Mouse (Mus musculus) kidney, embryonic 16.5 days (tissue): ENCODE data around the gene Rtkn. TPM values are rescaled to one million over a fixed set of nuclear protein-coding genes. Genes with fewer than 3 reads are reported as not detected.

Source experiments
- ATAC-seq: fragments of 200-750 bp; cut with Nextera tagmentation; 2 replicates; pipeline ENCODE4 v1.8.0; 2017; ENCODE audit warnings: moderate TSS enrichment; ENCODE audit not compliant: low FRiP score, low TSS enrichment
- H3K27ac ChIP-seq: fragments of 300-500 bp; sonication (generic); 2 replicates; pipeline ENCODE4 v1.5.1; 2014; ENCODE audit warnings: low read length
- H3K27me3 ChIP-seq: fragments of 300-500 bp; sonication (generic); 2 replicates; pipeline ENCODE4 v1.6.1; 2014; ENCODE audit warnings: low read length, control low read depth, mixed read lengths; ENCODE audit not compliant: insufficient read depth
- H3K36me3 ChIP-seq: fragments of 300-500 bp; sonication (generic); 2 replicates; pipeline ENCODE4 v1.6.1; 2014; ENCODE audit warnings: low read length, control low read depth, mixed read lengths; ENCODE audit not compliant: insufficient read depth
- H3K4me1 ChIP-seq: fragments of 300-500 bp; sonication (generic); 2 replicates; pipeline ENCODE4 v1.6.1; 2014; ENCODE audit warnings: low read length, control low read depth, mixed read lengths; ENCODE audit not compliant: insufficient read depth
- H3K4me2 ChIP-seq: fragments of 300-500 bp; sonication (generic); replicated peaks from 2 replicates; pipeline ENCODE4 v1.6.1; 2014; ENCODE audit warnings: low read depth, low read length
- H3K4me3 ChIP-seq: fragments of 300-500 bp; sonication (generic); 2 replicates; pipeline ENCODE4 v1.5.1; 2014; ENCODE audit warnings: mild to moderate bottlenecking, low read length
- H3K9ac ChIP-seq: fragments of 300-500 bp; sonication (generic); replicated peaks from 2 replicates; pipeline ENCODE4 v1.6.1; 2014; ENCODE audit warnings: low read length
- H3K9me3 ChIP-seq: fragments of 300-500 bp; sonication (generic); 2 replicates; pipeline ENCODE4 v1.6.1; 2016; ENCODE audit warnings: low read length, control low read depth
- WGBS: fragments of 180-500 bp; shearing (Covaris S2); extraction: QIAGEN DNeasy Blood & Tissue Kit; methylation state at CpG from one replicate; pipeline ENCODE4 v1.1.7; 2014; 5-methylcytosine and 5-hydroxymethylcytosine counted together
- polyA plus RNA-seq: library from polyadenylated mRNA; unstranded; fragments of >200 nt; fragmentation: Nextera tagmentation; extraction: Ambion mirVana; gene quantifications from 2 replicates; pipeline ENCODE4 v1.2.1, GENCODE M21; 2015

Gene Rtkn
- polyA plus RNA-seq, 1 experiment from 2014 or later = 43.9 TPM

DNA sequence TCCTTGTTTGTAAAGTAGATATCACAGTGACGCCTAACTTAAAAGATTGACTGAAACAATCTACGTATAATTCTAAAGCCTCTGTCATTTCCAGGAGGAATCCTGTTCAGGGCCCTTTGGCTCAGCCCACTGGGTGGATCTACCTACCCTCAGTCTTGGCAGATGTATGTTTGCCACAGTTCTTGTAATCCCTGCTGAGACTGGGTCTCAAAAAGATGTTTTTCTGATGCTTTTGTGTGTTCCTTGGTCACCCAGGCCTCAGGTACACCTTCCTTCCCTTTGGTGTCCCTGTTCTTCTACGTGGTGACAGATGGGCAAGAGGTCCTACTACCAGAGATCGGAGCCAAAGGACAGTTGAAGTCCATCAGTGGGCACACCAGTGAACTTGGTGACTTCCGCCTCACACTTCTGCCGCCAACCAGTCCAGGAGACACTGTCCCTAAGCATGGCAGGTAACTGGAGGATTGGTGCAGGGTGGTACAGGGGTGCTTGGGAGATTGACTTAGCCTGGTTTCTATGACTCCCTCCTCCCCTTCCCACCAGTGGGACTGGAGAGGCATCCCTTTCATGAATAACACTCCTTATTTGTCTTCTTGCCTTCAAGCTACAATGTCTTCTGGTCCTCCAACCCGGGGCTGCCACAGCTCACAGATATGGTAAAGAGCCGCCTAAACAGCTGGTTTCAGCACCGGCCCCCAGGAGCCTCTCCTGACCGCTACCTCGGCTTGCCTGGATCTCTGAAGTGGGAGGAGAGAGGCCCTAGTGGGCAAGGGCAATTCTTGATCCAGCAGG, 18.7 kb upstream of the Rtkn start:
- H3K4me2 ChIP-seq = peak overlapping the region; percentile 90
- peak overlapping the region; percentile 72 for H3K4me3 ChIP-seq
- WGBS = 62% methylated on average over 11 of the region's 11 CpGs
- H3K27ac ChIP-seq = 0 out of 2 replicates have a peak overlapping the region, but pooled peaks have one; percentile 21
- H3K27me3 ChIP-seq = no peaks in the 10 kb centered on the region
- peaks cover 41% of the 10 kb centered on the region for H3K4me1 ChIP-seq
- peak overlapping the region; percentile 69 for H3K9ac ChIP-seq
- no peak for ATAC-seq
- peaks cover 17% of the 10 kb centered on the region for H3K36me3 ChIP-seq
- H3K9me3 ChIP-seq = no peaks in the 10 kb centered on the region

DNA sequence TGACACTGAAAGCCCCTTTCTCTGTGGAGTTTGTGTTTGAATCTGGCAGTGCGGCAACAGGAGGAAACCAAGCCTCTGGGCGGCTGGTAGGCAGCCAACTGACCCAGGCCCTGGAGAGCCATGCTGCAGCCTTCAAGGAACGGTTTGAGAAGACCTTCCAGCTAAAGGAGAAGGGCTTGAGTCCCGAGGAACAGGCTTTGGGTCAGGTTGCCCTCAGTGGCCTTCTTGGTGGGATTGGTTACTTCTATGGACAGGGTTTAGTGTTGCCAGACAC, 18.2 kb upstream of the Rtkn start:
- 0 out of 2 replicates have a peak overlapping the region, but pooled peaks have one; percentile 69 for H3K9ac ChIP-seq
- ATAC-seq = no peak
- no peaks in the 10 kb centered on the region for H3K9me3 ChIP-seq
- no peak overlapping the region for H3K27ac ChIP-seq
- H3K4me1 ChIP-seq = peaks cover 43% of the 10 kb centered on the region
- no peaks in the 10 kb centered on the region for H3K27me3 ChIP-seq
- H3K36me3 ChIP-seq = peaks cover 17% of the 10 kb centered on the region
- no peak overlapping the region for H3K4me2 ChIP-seq
- no peak overlapping the region for H3K4me3 ChIP-seq
- WGBS = 82% methylated on average over 4 of the region's 4 CpGs

DNA sequence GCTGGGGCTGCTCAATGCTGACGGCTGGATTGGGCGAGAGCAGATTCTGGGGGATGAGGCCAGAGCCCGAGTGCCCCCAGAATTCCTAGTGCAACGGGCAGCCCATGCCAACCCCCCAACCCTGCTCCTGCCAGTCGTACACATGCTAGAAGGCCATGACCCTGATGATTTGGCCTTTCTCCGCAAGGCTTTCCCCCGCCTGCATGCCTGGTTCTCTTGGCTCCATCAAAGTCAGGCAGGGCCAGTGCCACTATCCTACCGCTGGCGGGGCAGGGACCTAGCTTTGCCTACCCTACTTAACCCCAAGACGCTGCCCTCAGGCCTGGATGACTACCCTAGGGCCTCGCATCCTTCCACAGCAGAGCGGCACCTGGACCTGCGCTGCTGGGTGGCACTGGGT, 17.6 kb upstream of the Rtkn start:
- peaks cover 48% of the 10 kb centered on the region for H3K4me1 ChIP-seq
- 87% methylated on average over 13 of the region's 13 CpGs for WGBS
- H3K36me3 ChIP-seq = peaks cover 17% of the 10 kb centered on the region
- no peaks in the 10 kb centered on the region for H3K9me3 ChIP-seq
- H3K4me2 ChIP-seq = no peak overlapping the region
- H3K27ac ChIP-seq = no peak overlapping the region; the same call in 1 of the 2 replicates
- H3K9ac ChIP-seq = no peak overlapping the region; the same call in 1 of the 2 replicates
- H3K27me3 ChIP-seq = no peaks in the 10 kb centered on the region
- no peak overlapping the region for H3K4me3 ChIP-seq
- ATAC-seq = no peak

DNA sequence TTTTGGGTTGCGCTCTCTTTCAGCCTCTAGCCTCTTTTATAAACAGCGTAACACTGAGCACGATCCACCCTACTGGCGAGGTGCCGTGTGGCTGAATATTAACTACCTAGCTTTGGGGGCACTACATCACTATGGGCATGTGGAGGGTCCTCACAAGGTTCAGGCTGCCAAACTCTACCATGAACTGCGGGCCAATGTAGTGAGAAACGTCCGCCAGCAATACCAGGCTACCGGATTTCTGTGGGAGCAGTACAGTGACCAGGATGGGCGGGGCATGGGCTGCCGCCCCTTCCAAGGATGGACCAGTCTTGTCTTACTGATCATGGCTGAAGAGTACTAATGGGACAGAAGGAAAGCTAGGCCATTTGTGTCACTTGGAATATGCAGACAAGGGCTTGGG, 16.9 kb upstream of the Rtkn start:
- Histone ChIP-seq H3K27ac (no peak overlapping the region), H3K27me3 (no peaks in the 10 kb centered on the region), H3K4me3 (no peak overlapping the region), H3K36me3 (peaks cover 20% of the 10 kb centered on the region), H3K4me1 (peaks cover 55% of the 10 kb centered on the region), H3K9me3 (no peaks in the 10 kb centered on the region), H3K4me2 (no peak overlapping the region), H3K9ac (no peak overlapping the region)
- 82% methylated on average over 11 of the region's 11 CpGs for WGBS
- no peak for ATAC-seq

DNA sequence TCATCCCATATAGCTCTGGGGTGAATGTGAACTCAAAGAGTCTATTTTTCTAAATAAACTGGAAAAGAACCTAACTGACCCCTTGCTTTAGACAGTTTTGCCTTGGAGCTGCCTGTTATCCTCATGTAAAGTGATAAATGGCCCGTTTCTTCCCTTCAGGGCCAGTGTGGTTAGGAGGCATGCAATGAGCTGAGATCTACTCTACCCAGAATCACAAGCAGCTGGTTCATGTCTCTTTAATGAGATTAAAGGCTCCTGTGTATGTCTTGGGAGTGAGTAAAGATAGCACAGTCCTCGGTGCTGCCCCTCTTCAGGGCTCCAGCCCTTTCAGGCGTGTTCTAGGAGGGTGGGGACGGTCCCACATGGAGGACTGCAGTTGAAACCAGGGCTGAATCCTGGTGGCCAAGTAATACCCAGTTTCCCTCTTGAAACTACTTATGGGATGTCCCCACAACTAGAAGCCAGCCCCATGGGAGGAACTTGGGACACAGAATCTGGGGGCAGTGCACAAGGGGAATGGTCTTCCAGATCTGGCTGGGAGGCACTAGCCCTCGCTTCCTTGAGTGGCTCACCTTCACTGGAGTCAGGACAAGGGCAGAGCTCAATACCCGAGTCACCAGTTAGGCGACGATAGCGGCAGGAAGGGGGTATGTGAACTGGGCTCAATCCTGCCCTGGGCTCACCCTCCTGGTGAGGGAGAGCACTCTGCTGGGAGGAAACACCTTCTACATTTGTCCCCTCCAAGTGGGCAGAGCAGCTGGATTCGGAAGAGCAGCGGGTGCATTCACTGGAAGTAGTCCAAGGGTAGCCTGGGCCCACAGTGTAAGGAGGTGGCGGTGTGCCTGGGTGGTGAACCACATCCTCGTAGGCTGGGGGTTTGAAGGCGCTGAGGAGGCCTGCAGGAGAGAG, 16.2 kb upstream of the Rtkn start:
- 61% methylated on average over 14 of the region's 14 CpGs for WGBS

DNA sequence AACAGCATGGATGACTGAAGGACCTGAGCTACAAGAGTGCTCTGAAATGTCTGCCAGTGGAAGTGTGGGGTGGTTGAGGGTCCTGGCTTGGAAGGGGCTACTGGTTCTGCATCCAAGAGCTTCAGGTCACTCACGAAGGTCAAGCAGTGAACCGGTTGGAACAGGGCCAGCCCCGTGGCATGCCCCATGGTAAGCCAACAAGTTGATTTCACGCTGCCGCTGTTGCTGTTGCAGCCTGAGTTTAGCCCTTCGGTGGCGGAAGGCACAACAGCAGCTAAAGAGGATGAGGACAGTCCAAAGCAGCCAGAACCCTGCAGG, 15.6 kb upstream of the Rtkn start:
- ATAC-seq = no peak
- Histone ChIP-seq H3K4me3 (peak overlapping the region; percentile 76), H3K4me1 (peaks cover 63% of the 10 kb centered on the region)

More for the DNA sequence above, 16.2 kb upstream of the Rtkn start:
- Histone ChIP-seq H3K4me2 (peak overlapping the region; percentile 87; the same call in 1 of the 2 replicates), H3K9ac (peak overlapping the region; percentile 82), H3K27ac (peak overlapping the region; percentile 45), H3K4me1 (peaks cover 62% of the 10 kb centered on the region), H3K36me3 (peaks cover 20% of the 10 kb centered on the region), H3K4me3 (no peak overlapping the region), H3K9me3 (no peaks in the 10 kb centered on the region), H3K27me3 (no peaks in the 10 kb centered on the region)
- ATAC-seq = no peak

DNA sequence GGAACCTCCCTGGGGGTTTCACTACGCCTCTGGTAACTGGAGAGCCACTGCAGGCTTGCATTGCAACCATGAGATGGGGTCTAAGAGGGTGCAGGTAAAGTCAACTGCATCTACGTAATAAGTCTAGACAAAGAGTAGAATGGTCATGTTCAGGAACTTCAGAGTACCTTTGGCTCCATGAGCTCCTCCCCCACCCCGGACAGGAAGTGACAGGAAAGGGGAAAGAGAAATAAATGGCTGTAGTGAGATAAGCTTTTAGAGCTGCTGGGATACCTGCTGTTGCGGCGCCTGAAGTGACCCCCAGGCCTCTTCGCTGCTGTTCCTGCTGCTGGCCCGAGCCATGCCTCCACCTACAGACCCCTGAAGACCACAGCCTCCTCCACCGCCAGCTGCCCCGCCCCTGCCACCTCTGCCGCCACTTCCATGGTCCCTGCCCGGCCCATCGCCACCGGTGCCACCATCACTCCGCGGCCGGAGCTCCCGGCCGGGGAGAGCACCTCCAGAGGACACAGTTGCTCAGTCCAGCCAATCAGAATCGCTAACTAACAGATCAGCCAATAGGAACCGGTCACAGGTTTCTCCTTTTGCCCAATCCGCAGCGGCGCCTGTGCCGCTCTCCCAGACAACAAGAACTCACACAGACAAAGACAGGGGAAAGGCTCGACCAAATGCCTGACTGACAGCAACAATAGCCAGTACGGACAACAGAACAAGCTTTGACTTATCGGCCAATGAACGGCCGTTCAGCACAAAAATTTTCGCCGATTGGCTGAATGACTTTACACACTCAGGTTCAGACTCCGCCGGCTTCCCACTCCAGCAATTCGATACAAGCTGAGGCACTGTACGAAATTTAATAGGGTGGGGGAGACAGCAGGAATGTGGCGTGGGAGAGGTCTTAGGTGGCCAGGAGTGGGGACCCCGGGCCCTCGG, 14.1 kb upstream of the Rtkn start, which contains the start of gene Wbp1:
TSS of gene Wbp1 (minus strand) at position 630 of the 933 bp plus-strand sequence.
- peaks cover 63% of the 10 kb centered on the region for H3K4me1 ChIP-seq

More for the DNA sequence above, 15.6 kb upstream of the Rtkn start:
- Histone ChIP-seq H3K9me3 (no peaks in the 10 kb centered on the region), H3K4me2 (peak overlapping the region; percentile 87), H3K9ac (peak overlapping the region; percentile 82), H3K36me3 (peaks cover 20% of the 10 kb centered on the region), H3K27me3 (no peaks in the 10 kb centered on the region), H3K27ac (peak overlapping the region; percentile 45)
- 65% methylated on average over 7 of the region's 7 CpGs for WGBS

DNA sequence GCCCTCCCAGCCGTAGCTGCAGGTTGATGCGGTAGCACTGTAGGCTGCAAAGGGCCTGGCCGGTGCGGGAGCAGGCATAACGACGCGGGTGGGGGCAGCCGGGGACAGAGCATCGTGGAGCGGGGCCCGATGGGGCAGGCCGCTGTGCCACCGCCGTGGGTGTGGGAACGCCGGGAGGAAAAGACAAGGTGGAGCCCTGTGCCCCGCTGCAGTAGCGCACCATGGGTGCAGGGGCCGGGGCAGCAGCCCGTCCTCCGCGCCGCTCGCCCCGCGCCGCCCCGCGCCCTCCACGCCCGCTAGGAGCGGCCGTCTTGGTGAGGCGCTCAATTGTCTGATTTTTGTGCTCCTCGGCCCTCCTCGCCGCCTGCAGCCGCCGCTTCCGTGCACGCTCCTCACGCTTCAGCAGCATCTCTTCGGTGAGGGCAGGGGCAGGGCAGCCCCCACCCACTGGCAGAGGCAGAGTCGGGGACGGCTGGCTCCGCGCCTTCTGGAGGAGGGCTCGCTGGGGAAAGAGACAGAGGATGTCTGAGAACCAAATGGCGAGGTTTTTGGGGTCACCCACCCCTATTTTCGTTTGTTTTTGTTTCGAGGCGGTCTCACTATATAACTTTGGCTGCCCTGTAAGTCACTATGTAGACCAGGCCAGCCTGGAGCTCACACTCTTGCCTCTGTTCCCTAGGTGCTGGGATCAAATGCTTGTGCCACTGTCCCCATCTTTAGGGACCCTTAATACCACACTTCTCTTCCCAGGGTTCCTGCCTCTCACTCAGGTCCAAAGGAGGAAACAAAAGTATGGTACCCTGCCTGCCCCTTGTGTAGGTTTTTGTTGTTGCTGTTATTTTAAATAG, 13.2 kb upstream of the Rtkn start:
- Histone ChIP-seq H3K9me3 (no peaks in the 10 kb centered on the region), H3K27me3 (no peaks in the 10 kb centered on the region), H3K9ac (peak overlapping the region; percentile 91), H3K27ac (peak overlapping the region; percentile 98), H3K4me3 (peak overlapping the region; percentile 76), H3K36me3 (peaks cover 20% of the 10 kb centered on the region), H3K4me1 (peaks cover 55% of the 10 kb centered on the region), H3K4me2 (peak overlapping the region; percentile 91)
- WGBS = under 1% methylated on average over 43 of the region's 52 CpGs
- no peak; the same call in 1 of the 2 replicates for ATAC-seq

More for the DNA sequence above, 14.1 kb upstream of the Rtkn start, which contains the start of gene Wbp1:
- Histone ChIP-seq H3K4me2 (peak within 1 kb of the TSS; percentile 91), H3K4me3 (peak within 1 kb of the TSS; percentile 76), H3K9me3 (no peaks in the 10 kb centered on the region), H3K9ac (peak within 1 kb of the TSS; percentile 91), H3K27me3 (no peaks in the 10 kb centered on the region), H3K27ac (peak within 1 kb of the TSS; percentile 98), H3K36me3 (peaks cover 20% of the 10 kb centered on the region)
- WGBS = under 1% methylated on average over 38 of the region's 38 CpGs
- ATAC-seq = peak; percentile 96
